Mouse (Mus musculus): ENCODE results near the gene Gpr82.

- TF ChIP-seq GATA1 (IDR thresholded peaks at IDR 0.05; ENCODE audit: low read length) = no peak
- no peak for TF ChIP-seq TAL1 (IDR thresholded peaks at IDR 0.05; ENCODE audit: low read length)
Measured at GRCm38 (mm10) chrX:13673001-13673400, 11.8 kb downstream of the Gpr82 start.

All from erythroblast, embryonic 14.5 days (primary cell).